Mouse (Mus musculus): ENCODE measurements around the gene Serpina3i.
"Not testable (repeated sequence)": the region's sequence is repeated elsewhere in the genome, so short reads cannot be mapped to it uniquely, and the experiment has no call there.

The Serpina3i gene

GRCm38 (mm10) chr12:104262863-104263262 lies at the start of gene Serpina3i:
TSS of gene Serpina3i (plus strand) at chr12:104263122.
- no peak for DNase-seq

- no peak for DNase-seq
These were observed 49.1 kb upstream of the Serpina3i start for GRCm38 (mm10) chr12:104213689-104214444.

GRCm38 (mm10) chr12:104214445-104214753 lies 48.5 kb upstream of the Serpina3i start, which contains the start of gene Serpina3f:
TSS of gene Serpina3f (plus strand) at chr12:104214544.
- no peak for DNase-seq

GRCm38 (mm10) chr12:104215249-104215648 lies 47.7 kb upstream of the Serpina3i start:
- DNase-seq: no peak

- DNase-seq: no peak
These were observed 41.3 kb upstream of the Serpina3i start for GRCm38 (mm10) chr12:104221616-104222015.

GRCm38 (mm10) chr12:104223690-104224089 lies 39.2 kb upstream of the Serpina3i start:
- DNase-seq: no peak

- DNase-seq: no peak
These were observed 38.2 kb upstream of the Serpina3i start for GRCm38 (mm10) chr12:104224598-104225300.

- DNase-seq: no peak
These were observed 32.2 kb upstream of the Serpina3i start for GRCm38 (mm10) chr12:104230762-104231161.

- DNase-seq: no peak
These were observed 27.0 kb upstream of the Serpina3i start, which contains the start of gene Serpina3g for GRCm38 (mm10) chr12:104235915-104236314. TSS of gene Serpina3g (plus strand) at chr12:104236245.

GRCm38 (mm10) chr12:104238048-104238447 lies 24.9 kb upstream of the Serpina3i start:
- not testable (repeated sequence) for DNase-seq

- DNase-seq: no peak
These were observed 19.6 kb upstream of the Serpina3i start for GRCm38 (mm10) chr12:104243307-104243706.

- DNase-seq: peak; percentile 4
These were observed 17.8 kb upstream of the Serpina3i start for GRCm38 (mm10) chr12:104245092-104245491.

- DNase-seq: no peak
These were observed 17.3 kb upstream of the Serpina3i start for GRCm38 (mm10) chr12:104245595-104245994.

- DNase-seq: no peak
These were observed 15.3 kb upstream of the Serpina3i start for GRCm38 (mm10) chr12:104247553-104248002.

- DNase-seq: no peak
These were observed 14.7 kb upstream of the Serpina3i start for GRCm38 (mm10) chr12:104248231-104248630.

GRCm38 (mm10) chr12:104261041-104261440 lies 1.9 kb upstream of the Serpina3i start:
- no peak for DNase-seq

- no peak for DNase-seq
These were observed 3.5 kb downstream of the Serpina3i start for GRCm38 (mm10) chr12:104266374-104266773.

GRCm38 (mm10) chr12:104278216-104279055 lies 15.5 kb downstream of the Serpina3i start:
- DNase-seq: no peak

- no peak for DNase-seq
These were observed 16.1 kb downstream of the Serpina3i start for GRCm38 (mm10) chr12:104279056-104279435.

GRCm38 (mm10) chr12:104283380-104283779 lies 20.5 kb downstream of the Serpina3i start:
- no peak for DNase-seq

GRCm38 (mm10) chr12:104288336-104288735 lies 25.4 kb downstream of the Serpina3i start:
- no peak for DNase-seq

- DNase-seq: no peak
These were observed 26.9 kb downstream of the Serpina3i start for GRCm38 (mm10) chr12:104289872-104290271.

- DNase-seq: no peak
These were observed 31.0 kb downstream of the Serpina3i start for GRCm38 (mm10) chr12:104293963-104294362.
